Mouse (Mus musculus): ENCODE results near the gene Lrp5. TPM values are rescaled to one million over a fixed set of nuclear protein-coding genes. Genes with fewer than 3 reads are reported as not detected.

The Lrp5 gene
- polyA plus RNA-seq, 1 experiment: 33.8 TPM

DNA sequence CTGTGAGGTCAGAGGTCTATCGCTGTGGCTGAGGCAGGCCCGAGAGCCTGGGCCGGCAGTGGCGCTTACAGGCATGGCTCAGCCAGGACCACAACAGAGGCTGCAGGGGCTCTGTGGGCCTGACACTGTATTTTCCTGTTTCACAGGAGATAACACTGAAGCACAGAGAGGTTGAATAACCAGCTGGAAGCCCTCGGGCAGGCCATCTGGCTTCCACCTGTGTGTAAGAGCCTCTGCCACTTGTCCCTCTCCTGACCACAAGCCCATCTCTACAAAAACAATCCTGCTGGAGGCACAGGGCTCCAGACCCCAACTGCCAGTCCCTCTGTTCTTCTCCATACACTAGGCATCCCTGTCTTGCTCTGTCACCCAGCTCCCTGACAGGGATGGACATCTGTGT is 55.9 kb downstream of the Lrp5 start:
- Histone ChIP-seq H3ac (ENCODE audit: control insufficient read depth, insufficient read length, low read depth) (no peak overlapping the region), H3K36me3 (ENCODE audit: control insufficient read depth, insufficient read depth) (peaks cover 4% of the 10 kb centered on the region), H3K4me3 (ENCODE audit: insufficient read depth, poor library complexity, severe bottlenecking) (no peak overlapping the region), H3K79me2 (ENCODE audit: control insufficient read depth, insufficient read depth) (no peaks in the 10 kb centered on the region), H3K79me3 (ENCODE audit: low read depth) (no peaks in the 10 kb centered on the region), H3K27me3 (ENCODE audit: control insufficient read depth, insufficient read depth, insufficient read length) (no peaks in the 10 kb centered on the region)
- TF ChIP-seq MAX (IDR thresholded peaks at IDR 0.05) (no peak), MYOD1 (IDR thresholded peaks at IDR 0.05; ENCODE audit: control insufficient read depth, insufficient read length, low read depth) (no peak), CEBPB (IDR thresholded peaks at IDR 0.05; ENCODE audit: low read depth) (no peak), FOSL1 (IDR thresholded peaks at IDR 0.05; ENCODE audit: insufficient read depth, low read length, poor library complexity, severe bottlenecking) (no peak), MYOG (IDR thresholded peaks at IDR 0.05; ENCODE audit: control insufficient read depth, extremely low read depth, insufficient read length) (no peak), CTCF (IDR thresholded peaks at IDR 0.05; ENCODE audit: control insufficient read depth, insufficient read depth, insufficient read length) (no peak), USF1 (IDR thresholded peaks at IDR 0.05; ENCODE audit: low read depth) (no peak)

DNA sequence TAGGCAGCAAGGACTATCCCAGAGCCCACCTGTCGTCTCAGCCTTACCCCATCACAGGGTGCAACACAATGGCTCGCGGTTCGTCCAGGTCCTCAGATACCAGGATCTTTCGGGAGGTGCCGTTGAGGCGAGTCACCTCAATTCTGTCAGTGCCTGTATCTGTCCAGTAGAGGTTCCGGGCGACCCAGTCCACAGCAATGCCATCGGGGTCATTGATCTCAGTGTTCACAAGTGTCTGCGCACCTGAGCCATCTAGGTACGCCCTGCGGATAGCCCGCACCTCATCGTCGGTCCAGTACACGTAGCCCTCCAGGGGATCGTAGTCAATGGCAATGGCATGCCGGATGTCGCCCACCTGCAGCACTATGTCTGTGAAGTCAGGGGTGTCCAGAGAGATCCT is 56.3 kb downstream of the Lrp5 start:
- H3ac ChIP-seq (ENCODE audit: control insufficient read depth, insufficient read length, low read depth): no peak overlapping the region
- no peak for TF ChIP-seq MAX (IDR thresholded peaks at IDR 0.05)
- TF ChIP-seq MYOG (IDR thresholded peaks at IDR 0.05; ENCODE audit: control insufficient read depth, extremely low read depth, insufficient read length): no peak
- no peak for TF ChIP-seq CEBPB (IDR thresholded peaks at IDR 0.05; ENCODE audit: low read depth)
- no peak for TF ChIP-seq FOSL1 (IDR thresholded peaks at IDR 0.05; ENCODE audit: insufficient read depth, low read length, poor library complexity, severe bottlenecking)
- TF ChIP-seq CTCF (IDR thresholded peaks at IDR 0.05; ENCODE audit: control insufficient read depth, insufficient read depth, insufficient read length): no peak
- TF ChIP-seq MYOD1 (IDR thresholded peaks at IDR 0.05; ENCODE audit: control insufficient read depth, insufficient read length, low read depth): no peak
- no peak for TF ChIP-seq USF1 (IDR thresholded peaks at IDR 0.05; ENCODE audit: low read depth)
- no peak overlapping the region for H3K4me3 ChIP-seq (ENCODE audit: insufficient read depth, poor library complexity, severe bottlenecking)
- H3K36me3 ChIP-seq (ENCODE audit: control insufficient read depth, insufficient read depth): peaks cover 4% of the 10 kb centered on the region
- H3K79me2 ChIP-seq (ENCODE audit: control insufficient read depth, insufficient read depth): no peaks in the 10 kb centered on the region
- H3K79me3 ChIP-seq (ENCODE audit: low read depth): no peaks in the 10 kb centered on the region
- no peaks in the 10 kb centered on the region for H3K27me3 ChIP-seq (ENCODE audit: control insufficient read depth, insufficient read depth, insufficient read length)

GRCm38 (mm10) chr19:3628223-3628622 is 58.1 kb downstream of the Lrp5 start:
- no peaks in the 10 kb centered on the region for H3K27me3 ChIP-seq (ENCODE audit: control insufficient read depth, insufficient read depth, insufficient read length)
- no peaks in the 10 kb centered on the region for H3K79me2 ChIP-seq (ENCODE audit: control insufficient read depth, insufficient read depth)
- peaks cover 4% of the 10 kb centered on the region for H3K36me3 ChIP-seq (ENCODE audit: control insufficient read depth, insufficient read depth)
- no peak overlapping the region for H3ac ChIP-seq (ENCODE audit: control insufficient read depth, insufficient read length, low read depth)
- H3K79me3 ChIP-seq (ENCODE audit: low read depth): no peaks in the 10 kb centered on the region
- TF ChIP-seq FOSL1 (IDR thresholded peaks at IDR 0.05; ENCODE audit: insufficient read depth, low read length, poor library complexity, severe bottlenecking) (no peak), CEBPB (IDR thresholded peaks at IDR 0.05; ENCODE audit: low read depth) (no peak)
- H3K4me3 ChIP-seq (ENCODE audit: insufficient read depth, poor library complexity, severe bottlenecking): no peak overlapping the region

DNA sequence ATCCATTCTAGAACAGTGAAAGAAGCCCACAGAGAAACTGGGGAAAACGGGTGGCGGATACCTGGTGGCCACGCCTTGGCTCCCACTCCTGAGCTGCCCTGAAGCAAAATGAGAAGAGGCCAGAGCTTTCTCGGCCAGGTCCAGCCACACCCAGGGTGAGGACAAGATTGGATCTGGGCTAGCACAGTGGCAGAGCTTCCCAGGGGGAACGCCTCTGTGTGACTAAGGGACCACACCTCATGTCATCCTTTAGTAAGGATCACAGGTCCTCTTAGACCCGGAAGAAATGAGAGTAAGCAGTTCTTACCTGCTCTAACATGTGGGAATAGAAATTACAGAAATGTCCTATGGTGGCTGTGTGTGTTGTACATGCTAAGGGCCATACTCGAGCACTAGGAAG is 61.3 kb downstream of the Lrp5 start:
- H3K4me3 ChIP-seq (ENCODE audit: insufficient read depth, poor library complexity, severe bottlenecking): no peak overlapping the region
- H3K79me3 ChIP-seq (ENCODE audit: low read depth): no peaks in the 10 kb centered on the region
- H3K27me3 ChIP-seq (ENCODE audit: control insufficient read depth, insufficient read depth, insufficient read length): no peaks in the 10 kb centered on the region
- TF ChIP-seq MYOG (IDR thresholded peaks at IDR 0.05; ENCODE audit: control insufficient read depth, extremely low read depth, insufficient read length): no peak
- no peak for TF ChIP-seq FOSL1 (IDR thresholded peaks at IDR 0.05; ENCODE audit: insufficient read depth, low read length, poor library complexity, severe bottlenecking)
- TF ChIP-seq CTCF (IDR thresholded peaks at IDR 0.05; ENCODE audit: control insufficient read depth, insufficient read depth, insufficient read length): no peak
- no peaks in the 10 kb centered on the region for H3K79me2 ChIP-seq (ENCODE audit: control insufficient read depth, insufficient read depth)
- H3ac ChIP-seq (ENCODE audit: control insufficient read depth, insufficient read length, low read depth): no peak overlapping the region
- peaks cover 15% of the 10 kb centered on the region for H3K36me3 ChIP-seq (ENCODE audit: control insufficient read depth, insufficient read depth)

GRCm38 (mm10) chr19:3623824-3624223 is 62.5 kb downstream of the Lrp5 start:
- TF ChIP-seq FOSL1 (IDR thresholded peaks at IDR 0.05; ENCODE audit: insufficient read depth, low read length, poor library complexity, severe bottlenecking) (no peak), MYOD1 (IDR thresholded peaks at IDR 0.05; ENCODE audit: control insufficient read depth, insufficient read length, low read depth) (no peak), MYOG (IDR thresholded peaks at IDR 0.05; ENCODE audit: control insufficient read depth, extremely low read depth, insufficient read length) (no peak), MAX (IDR thresholded peaks at IDR 0.05) (no peak), CEBPB (IDR thresholded peaks at IDR 0.05; ENCODE audit: low read depth) (no peak), USF1 (IDR thresholded peaks at IDR 0.05; ENCODE audit: low read depth) (no peak), CTCF (IDR thresholded peaks at IDR 0.05; ENCODE audit: control insufficient read depth, insufficient read depth, insufficient read length) (no peak)
- no peaks in the 10 kb centered on the region for H3K79me3 ChIP-seq (ENCODE audit: low read depth)
- H3K27me3 ChIP-seq (ENCODE audit: control insufficient read depth, insufficient read depth, insufficient read length): no peaks in the 10 kb centered on the region
- H3K36me3 ChIP-seq (ENCODE audit: control insufficient read depth, insufficient read depth): peaks cover 25% of the 10 kb centered on the region
- no peak overlapping the region for H3K4me3 ChIP-seq (ENCODE audit: insufficient read depth, poor library complexity, severe bottlenecking)
- H3ac ChIP-seq (ENCODE audit: control insufficient read depth, insufficient read length, low read depth): no peak overlapping the region
- H3K79me2 ChIP-seq (ENCODE audit: control insufficient read depth, insufficient read depth): no peaks in the 10 kb centered on the region

- H3K4me3 ChIP-seq (ENCODE audit: insufficient read depth, poor library complexity, severe bottlenecking): no peak overlapping the region
- H3ac ChIP-seq (ENCODE audit: control insufficient read depth, insufficient read length, low read depth): no peak overlapping the region
- no peak for TF ChIP-seq MAX (IDR thresholded peaks at IDR 0.05)
- TF ChIP-seq MYOG (IDR thresholded peaks at IDR 0.05; ENCODE audit: control insufficient read depth, extremely low read depth, insufficient read length): no peak
- TF ChIP-seq FOSL1 (IDR thresholded peaks at IDR 0.05; ENCODE audit: insufficient read depth, low read length, poor library complexity, severe bottlenecking): no peak
- no peak for TF ChIP-seq USF1 (IDR thresholded peaks at IDR 0.05; ENCODE audit: low read depth)
- H3K36me3 ChIP-seq (ENCODE audit: control insufficient read depth, insufficient read depth): peaks cover 29% of the 10 kb centered on the region
- H3K79me3 ChIP-seq (ENCODE audit: low read depth): no peaks in the 10 kb centered on the region
- H3K27me3 ChIP-seq (ENCODE audit: control insufficient read depth, insufficient read depth, insufficient read length): no peaks in the 10 kb centered on the region
- no peaks in the 10 kb centered on the region for H3K79me2 ChIP-seq (ENCODE audit: control insufficient read depth, insufficient read depth)
Observed at GRCm38 (mm10) chr19:3623294-3623693, 63.1 kb downstream of the Lrp5 start.
